27 mouse cellular contexts compared by ENCODE assay signal in genomic region chr12:72326087-72326486, GRCm38 (mm10).
A peak's percentile ranks its signal among the peaks of the same experiment; 100 is the strongest.
DNase-seq lines count a peak whose midpoint lies in the region; ATAC-seq and TF ChIP-seq lines count a peak whose summit lies in the region.
"Had no signal": no experiment of that assay in that cellular context is flagged by ENCODE, and none has a peak within 500 bp of the region (broad histone marks: within the 10 kb centered on the region; RNA-seq: fewer than 3 reads in every experiment).

No protein-coding gene starts in this region.

- peak; percentile 42 for DNase-seq in heart, adult 11 months
- DNase-seq in heart, adult 18-20 months, result no peak
- no peak for DNase-seq in liver, embryonic 11.5 days (ENCODE audit: low spot score)
- DNase-seq in liver (no peak), MEL (ENCODE audit: low read depth, low spot score) (peak; percentile 2)
- DNase-seq: adrenal gland, adult 2 months; adrenal gland, postnatal 10 days; adrenal gland, postnatal 25 days; B cell, adult 2 months; cerebellum, adult 11 months; cerebellum, adult 18-20 months; cerebellum, adult 8-10 months; cerebellum, adult 9-11 months; cerebellum, postnatal 14 days; cerebellum, postnatal 36 days; embryo, embryonic 11 days had no signal

- no peak for TF ChIP-seq POLR2A in MEL (IDR thresholded peaks at IDR 0.05; ENCODE audit: control insufficient read depth in 1 of 2, insufficient read depth in 1 of 2, low read depth in 1 of 2, low read length in 2 of 2, poor library complexity in 1 of 2)

- H3K4me2 ChIP-seq in liver, embryonic 11.5 days, result no peak overlapping the region
- H3K4me2 ChIP-seq in midbrain, embryonic 15.5 days, result no peak overlapping the region
- H3K4me2 ChIP-seq: embryonic facial prominence, embryonic 13.5 days; embryonic facial prominence, embryonic 15.5 days; forebrain, embryonic 12.5 days had no signal

- no peak overlapping the region for H3K4me3 ChIP-seq in liver, embryonic 11.5 days (ENCODE audit: low read depth, low read length)
- no peak overlapping the region for H3K4me3 ChIP-seq in MEL (ENCODE audit: control insufficient read depth in 1 of 2, insufficient read depth in 1 of 2, low read depth in 2 of 2, low read length in 2 of 2)
- no peak overlapping the region for H3K4me3 ChIP-seq in midbrain, embryonic 15.5 days
- H3K4me3 ChIP-seq: embryonic facial prominence, embryonic 13.5 days; embryonic facial prominence, embryonic 15.5 days; erythroblast, embryonic 14.5 days; forebrain, embryonic 10.5 days; forebrain, embryonic 12.5 days had no signal

- no peaks in the 10 kb centered on the region for H3K9me3 ChIP-seq in liver, embryonic 11.5 days (ENCODE audit: control insufficient read depth, low read length)
- no peaks in the 10 kb centered on the region for H3K9me3 ChIP-seq in MEL (replicated peaks; ENCODE audit: insufficient read depth, low read length)
- H3K9me3 ChIP-seq in midbrain, embryonic 15.5 days, result no peaks in the 10 kb centered on the region
- H3K9me3 ChIP-seq: embryonic facial prominence, embryonic 13.5 days; embryonic facial prominence, embryonic 15.5 days; forebrain, embryonic 10.5 days; forebrain, embryonic 12.5 days; G1E had no signal

- TF ChIP-seq EP300 in MEL (IDR thresholded peaks at IDR 0.05; ENCODE audit: low read depth in 1 of 2, low read length in 2 of 2), result no peak

- no peak overlapping the region for H3K9ac ChIP-seq in liver, embryonic 11.5 days (ENCODE audit: low read depth, low read length)
- no peak overlapping the region for H3K9ac ChIP-seq in MEL (ENCODE audit: control insufficient read depth, low read depth, low read length, poor library complexity, severe bottlenecking)
- H3K9ac ChIP-seq in midbrain, embryonic 15.5 days, result no peak overlapping the region
- H3K9ac ChIP-seq: embryonic facial prominence, embryonic 13.5 days; embryonic facial prominence, embryonic 15.5 days; forebrain, embryonic 12.5 days had no signal

- H3K36me3 ChIP-seq in liver, embryonic 11.5 days (ENCODE audit: control insufficient read depth, insufficient read depth, low read length), result no peaks in the 10 kb centered on the region
- no peaks in the 10 kb centered on the region for H3K36me3 ChIP-seq in MEL (ENCODE audit: control insufficient read depth in 1 of 2, insufficient read depth in 2 of 2, low read length in 2 of 2)
- H3K36me3 ChIP-seq in midbrain, embryonic 15.5 days (replicated peaks), result no peaks in the 10 kb centered on the region
- H3K36me3 ChIP-seq: embryonic facial prominence, embryonic 13.5 days; embryonic facial prominence, embryonic 15.5 days; forebrain, embryonic 10.5 days; forebrain, embryonic 12.5 days; G1E had no signal

- no peaks in the 10 kb centered on the region for H3K27me3 ChIP-seq in liver, embryonic 11.5 days (replicated peaks; ENCODE audit: control insufficient read depth, insufficient read depth, low read length)
- H3K27me3 ChIP-seq in MEL (ENCODE audit: control insufficient read depth in 1 of 2, insufficient read depth in 2 of 2, low read length in 2 of 2), result no peaks in the 10 kb centered on the region
- H3K27me3 ChIP-seq in midbrain, embryonic 15.5 days (replicated peaks), result no peaks in the 10 kb centered on the region
- H3K27me3 ChIP-seq: CH12.LX; embryonic facial prominence, embryonic 13.5 days; embryonic facial prominence, embryonic 15.5 days; forebrain, embryonic 12.5 days had no signal

- no peak for TF ChIP-seq CTCF in MEL (IDR thresholded peaks at IDR 0.05 in 2 of 3, conservative IDR thresholded peaks at IDR 0.05 in 1 of 3; ENCODE audit: control insufficient read depth in 1 of 3, insufficient read depth in 1 of 3, low read depth in 2 of 3, low read length in 3 of 3, poor library complexity in 1 of 3, severe bottlenecking in 1 of 3)

- ATAC-seq in liver, embryonic 11.5 days (replicated peaks; ENCODE audit: low FRiP score), result peak; percentile 43; the same call in 1 of the 2 replicates
- peak; percentile 59 for ATAC-seq in megakaryocyte-erythroid progenitor cell, adult 5-6 weeks (replicated peaks; ENCODE audit: low FRiP score, low TSS enrichment, poor library complexity, severe bottlenecking)
- no peak for ATAC-seq in midbrain, embryonic 15.5 days (replicated peaks)
- ATAC-seq: CD4-positive, CD25-positive, alpha-beta regulatory T cell, adult 4 months; forebrain, embryonic 14.5 days had no signal

- 0 out of 2 replicates have a peak, but pooled peaks cover 5% of the 10 kb centered on the region for H3K4me1 ChIP-seq in liver, embryonic 11.5 days (replicated peaks; ENCODE audit: control insufficient read depth, insufficient read depth, low read length)
- no peaks in the 10 kb centered on the region for H3K4me1 ChIP-seq in MEL (ENCODE audit: control insufficient read depth in 1 of 2, insufficient read depth in 2 of 2, low read length in 2 of 2)
- H3K4me1 ChIP-seq in midbrain, embryonic 15.5 days, result no peaks in the 10 kb centered on the region
- H3K4me1 ChIP-seq: embryonic facial prominence, embryonic 15.5 days; forebrain, embryonic 10.5 days; forebrain, embryonic 12.5 days had no signal

- H3K27ac ChIP-seq in liver, embryonic 11.5 days (ENCODE audit: low read depth, low read length), result no peak overlapping the region
- H3K27ac ChIP-seq in MEL (ENCODE audit: control insufficient read depth, low read depth, low read length), result no peak overlapping the region
- no peak overlapping the region for H3K27ac ChIP-seq in midbrain, embryonic 15.5 days
- H3K27ac ChIP-seq: embryonic facial prominence, embryonic 13.5 days; embryonic facial prominence, embryonic 15.5 days; forebrain, embryonic 10.5 days; forebrain, embryonic 12.5 days had no signal

- no peaks in the 10 kb centered on the region for H3K79me2 ChIP-seq in MEL (ENCODE audit: control insufficient read depth, insufficient read depth, low read length, poor library complexity)

- TF ChIP-seq RAD21 in MEL (IDR thresholded peaks at IDR 0.05; ENCODE audit: low read depth, low read length), result no peak

TF ChIP-seq in MEL, 35 proteins besides CTCF, POLR2A, EP300 and RAD21:
- TF ChIP-seq ELF1 (IDR thresholded peaks at IDR 0.05; ENCODE audit: low read depth, low read length), result no peak
- TF ChIP-seq NELFE (IDR thresholded peaks at IDR 0.05; ENCODE audit: low read depth, low read length), result no peak
- 0 out of 2 replicates have a peak, but pooled peaks have one; percentile 7 for TF ChIP-seq TCF12 (IDR thresholded peaks at IDR 0.05; ENCODE audit: low read depth, low read length)

Comparison
In these comparisons a context has a peak if more than half of its experiments do, and no peak if none do; other contexts are left out.
1. DNase-seq: peak in heart, adult 11 months (single experiment) and MEL (single experiment); none in heart, adult 18-20 months (0 of 2), liver, embryonic 11.5 days (single experiment) and liver (single experiment).